Mouse (Mus musculus): ENCODE results near the gene Sdk1. TPM values are rescaled to one million over a fixed set of nuclear protein-coding genes. Genes with fewer than 3 reads are reported as not detected.

Gene Sdk1
- 1.2 and 1.3 TPM in 2 replicates for polyA plus RNA-seq (2016; fragmentation: Nextera tagmentation; extraction: Ambion mirVana)

DNA sequence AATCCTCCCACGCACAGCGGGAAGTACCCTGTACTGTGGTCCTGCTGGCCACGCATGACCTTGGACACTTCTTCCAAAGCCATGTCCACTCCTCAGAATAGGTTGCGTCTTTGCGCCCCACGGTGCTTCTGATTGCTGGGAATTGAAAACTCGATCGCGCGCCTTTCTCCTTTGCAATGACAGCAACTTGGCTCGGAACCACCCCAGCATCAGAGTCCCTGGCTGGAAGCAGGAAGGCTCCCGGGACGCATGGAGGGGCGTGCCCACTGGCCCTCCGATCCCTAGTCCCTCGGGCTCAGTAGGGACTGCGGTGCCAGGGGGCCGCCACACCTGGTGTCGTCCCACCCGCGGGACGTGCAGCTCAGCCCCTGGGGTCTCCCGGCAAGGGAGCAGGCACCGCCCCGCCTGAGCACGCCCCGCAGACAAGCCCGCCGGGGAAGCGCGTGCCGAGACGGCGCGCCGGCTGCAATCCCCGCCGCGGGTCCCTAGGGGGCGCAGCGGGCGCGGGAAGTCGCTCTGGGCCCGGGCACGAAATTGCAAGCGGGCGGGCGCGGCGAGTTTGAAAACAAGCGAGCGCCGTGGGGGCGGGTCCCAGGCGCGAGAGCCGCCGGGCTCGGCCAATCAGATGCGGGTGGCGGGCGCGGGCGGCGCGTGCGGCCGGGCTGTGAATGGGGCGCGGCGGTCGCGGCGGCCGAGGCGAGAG is at the start of gene Sdk1:
Gene Sdk1, plus strand, starts transcription at position 650 of the 703 bp plus-strand sequence.
- Histone ChIP-seq H3K36me3 (replicated peaks) (no peaks in the 10 kb centered on the region), H3K4me2 (peak within 1 kb of the TSS; percentile 98), H3K27ac (no peak within 1 kb of the TSS), H3K9me3 (no peaks in the 10 kb centered on the region), H3K27me3 (peaks cover 55% of the 10 kb centered on the region), H3K4me1 (peaks cover 37% of the 10 kb centered on the region), H3K4me3 (replicated peaks) (peak within 1 kb of the TSS; percentile 65), H3K9ac (peak within 1 kb of the TSS; percentile 77)
- ATAC-seq (ENCODE audit: low FRiP score) = peak; percentile 96
- WGBS = under 1% methylated on average over 72 of the region's 77 CpGs

- Histone ChIP-seq H3K36me3 (replicated peaks) (no peaks in the 10 kb centered on the region), H3K9me3 (no peaks in the 10 kb centered on the region), H3K4me3 (replicated peaks) (no peak overlapping the region), H3K9ac (no peak overlapping the region), H3K4me2 (no peak overlapping the region), H3K27me3 (no peaks in the 10 kb centered on the region), H3K27ac (no peak overlapping the region), H3K4me1 (peaks cover 14% of the 10 kb centered on the region; the same call in 1 of the 2 replicates)
- ATAC-seq (ENCODE audit: low FRiP score) = no peak
- WGBS = 48% methylated on average over 4 of the region's 4 CpGs
Observed at GRCm38 (mm10) chr5:141197278-141197677, 44.0 kb upstream of the Sdk1 start.

DNA sequence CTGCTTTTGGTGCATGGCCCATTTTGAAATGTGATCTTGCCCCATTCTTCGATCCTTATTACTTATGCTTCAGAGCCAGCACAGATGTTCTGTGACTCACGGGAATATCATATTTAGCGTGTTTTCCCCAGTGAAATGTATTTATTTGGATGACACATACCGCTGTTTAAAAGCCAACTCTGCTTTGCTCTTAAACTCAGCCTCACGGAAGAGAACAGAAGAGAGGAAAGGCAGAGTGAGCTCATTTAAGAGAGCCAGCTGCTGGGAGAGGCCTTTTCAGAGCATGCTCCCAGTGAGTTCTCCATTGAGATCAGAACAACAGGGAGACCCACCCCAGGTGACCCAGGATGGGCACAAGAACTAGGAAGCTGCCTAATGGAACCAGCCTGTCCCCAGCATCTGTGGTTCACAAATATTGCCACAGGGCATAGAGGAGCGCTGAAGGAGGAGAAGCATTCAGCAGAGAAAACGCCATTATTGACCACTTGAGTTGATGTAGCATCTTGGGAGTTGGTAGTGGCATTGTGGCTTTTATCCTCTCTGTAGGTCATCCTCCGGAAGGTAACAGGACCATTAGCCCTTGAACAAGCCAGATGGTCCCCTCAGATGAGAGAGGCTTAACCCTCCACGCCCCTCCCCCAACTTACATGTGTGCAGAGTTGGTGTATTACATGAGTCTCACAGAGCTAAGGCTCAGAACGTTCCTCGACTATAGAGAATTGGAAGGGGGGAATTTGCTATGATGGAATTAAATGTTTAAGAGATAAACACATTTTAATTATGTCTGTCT is 38.8 kb upstream of the Sdk1 start:
- 81% methylated on average over 11 of the region's 11 CpGs for WGBS
- H3K27ac ChIP-seq = no peak overlapping the region

GRCm38 (mm10) chr5:141207061-141207460 is 34.2 kb upstream of the Sdk1 start:
- ATAC-seq (ENCODE audit: low FRiP score) = no peak
- H3K9ac ChIP-seq = no peak overlapping the region
- no peak overlapping the region for H3K27ac ChIP-seq
- H3K27me3 ChIP-seq = no peaks in the 10 kb centered on the region
- no peaks in the 10 kb centered on the region for H3K9me3 ChIP-seq
- H3K4me2 ChIP-seq = no peak overlapping the region
- no peaks in the 10 kb centered on the region for H3K36me3 ChIP-seq (replicated peaks)
- H3K4me3 ChIP-seq (replicated peaks) = no peak overlapping the region
- 59% methylated on average over 5 of the region's 5 CpGs for WGBS
- no peaks in the 10 kb centered on the region for H3K4me1 ChIP-seq

More for the DNA sequence above, 38.8 kb upstream of the Sdk1 start:
- Histone ChIP-seq H3K4me3 (replicated peaks) (no peak overlapping the region), H3K36me3 (replicated peaks) (no peaks in the 10 kb centered on the region), H3K9me3 (no peaks in the 10 kb centered on the region), H3K4me2 (no peak overlapping the region), H3K4me1 (peaks cover 3% of the 10 kb centered on the region; the same call in 1 of the 2 replicates), H3K27me3 (no peaks in the 10 kb centered on the region), H3K9ac (no peak overlapping the region)
- ATAC-seq (ENCODE audit: low FRiP score) = no peak

GRCm38 (mm10) chr5:141225243-141225642 is 16.0 kb upstream of the Sdk1 start:
- Histone ChIP-seq H3K9me3 (no peaks in the 10 kb centered on the region), H3K4me2 (no peak overlapping the region), H3K4me3 (replicated peaks) (no peak overlapping the region), H3K9ac (no peak overlapping the region), H3K27ac (no peak overlapping the region), H3K27me3 (no peaks in the 10 kb centered on the region), H3K4me1 (no peaks in the 10 kb centered on the region), H3K36me3 (replicated peaks) (no peaks in the 10 kb centered on the region)
- WGBS = 70% methylated on average over 3 of the region's 3 CpGs
- ATAC-seq (ENCODE audit: low FRiP score) = no peak

DNA sequence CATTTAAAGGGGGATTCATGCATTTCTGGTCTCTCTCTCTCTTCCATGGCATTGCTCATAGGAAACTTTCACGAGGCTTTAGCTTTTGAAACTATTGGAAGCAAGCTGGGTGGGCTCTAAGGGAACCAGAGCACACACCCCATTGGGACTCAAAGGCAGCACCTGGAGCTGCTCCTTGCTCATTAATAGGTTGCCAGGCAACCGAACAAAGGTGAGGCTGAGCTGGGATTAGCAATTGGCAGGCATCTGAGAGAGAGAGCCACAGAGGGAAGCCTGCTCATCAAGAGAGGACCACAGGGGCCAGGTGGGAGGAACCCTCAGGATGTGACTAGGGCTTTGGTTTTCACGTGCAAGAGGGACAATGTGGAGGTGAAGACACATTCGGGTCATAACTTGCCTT is 7.0 kb upstream of the Sdk1 start:
- peaks cover 5% of the 10 kb centered on the region; the same call in 1 of the 2 replicates for H3K4me1 ChIP-seq
- no peaks in the 10 kb centered on the region for H3K9me3 ChIP-seq
- no peak overlapping the region for H3K9ac ChIP-seq
- H3K4me3 ChIP-seq (replicated peaks) = no peak overlapping the region
- peaks cover 12% of the 10 kb centered on the region for H3K27me3 ChIP-seq
- H3K36me3 ChIP-seq (replicated peaks) = no peaks in the 10 kb centered on the region
- no peak overlapping the region for H3K27ac ChIP-seq
- H3K4me2 ChIP-seq = no peak overlapping the region
- 5% methylated on average over 4 of the region's 4 CpGs for WGBS
- no peak for ATAC-seq (ENCODE audit: low FRiP score)

GRCm38 (mm10) chr5:141239401-141239800 is 1.9 kb upstream of the Sdk1 start:
- peaks cover 39% of the 10 kb centered on the region for H3K4me1 ChIP-seq
- H3K27ac ChIP-seq = no peak overlapping the region
- no peaks in the 10 kb centered on the region for H3K9me3 ChIP-seq
- 18% methylated on average over 5 of the region's 5 CpGs for WGBS
- H3K36me3 ChIP-seq (replicated peaks) = no peaks in the 10 kb centered on the region
- H3K4me3 ChIP-seq (replicated peaks) = no peak overlapping the region
- peaks cover 50% of the 10 kb centered on the region for H3K27me3 ChIP-seq
- ATAC-seq (ENCODE audit: low FRiP score) = no peak
- no peak overlapping the region for H3K9ac ChIP-seq
- H3K4me2 ChIP-seq = no peak overlapping the region

DNA sequence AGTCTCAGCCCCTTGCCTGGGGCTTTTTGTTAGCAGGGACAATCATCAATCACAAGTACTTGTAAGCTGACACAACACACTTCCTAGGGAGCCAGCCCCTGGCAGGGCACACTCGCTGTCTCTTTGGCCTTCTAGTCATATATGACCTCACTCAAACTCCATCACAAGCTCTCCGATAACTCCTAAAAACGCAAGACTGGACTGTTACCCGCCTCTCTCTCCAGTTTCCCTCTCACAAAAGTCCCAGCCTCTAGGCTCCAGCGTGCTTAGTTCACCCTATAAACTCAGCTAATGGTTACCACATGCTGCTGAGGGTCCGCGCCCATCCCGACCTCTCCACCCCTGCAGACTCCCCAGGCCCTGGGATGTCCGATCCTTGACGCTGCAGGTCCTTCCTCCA is 849 bp upstream of the Sdk1 start:
- Histone ChIP-seq H3K4me3 (replicated peaks) (peak overlapping the region; percentile 65), H3K4me1 (peaks cover 37% of the 10 kb centered on the region), H3K9me3 (no peaks in the 10 kb centered on the region), H3K9ac (peak overlapping the region; percentile 38), H3K4me2 (peak overlapping the region; percentile 98), H3K27ac (no peak overlapping the region), H3K27me3 (peaks cover 53% of the 10 kb centered on the region), H3K36me3 (replicated peaks) (no peaks in the 10 kb centered on the region)
- ATAC-seq (ENCODE audit: low FRiP score) = peak; percentile 1; the same call in 1 of the 2 replicates
- WGBS = 0% methylated on average over 10 of the region's 10 CpGs

GRCm38 (mm10) chr5:141241645-141242284 is 475 bp downstream of the Sdk1 start:
- ATAC-seq (ENCODE audit: low FRiP score) = peak; percentile 61
- under 1% methylated on average over 55 of the region's 82 CpGs for WGBS
- peaks cover 56% of the 10 kb centered on the region for H3K27me3 ChIP-seq
- H3K9ac ChIP-seq = peak overlapping the region; percentile 77
- H3K4me2 ChIP-seq = peak overlapping the region; percentile 98
- peaks cover 37% of the 10 kb centered on the region for H3K4me1 ChIP-seq
- H3K9me3 ChIP-seq = no peaks in the 10 kb centered on the region
- no peaks in the 10 kb centered on the region for H3K36me3 ChIP-seq (replicated peaks)
- H3K4me3 ChIP-seq (replicated peaks) = peak overlapping the region; percentile 65
- no peak overlapping the region for H3K27ac ChIP-seq

GRCm38 (mm10) chr5:141243253-141243965 is 2.1 kb downstream of the Sdk1 start:
- ATAC-seq (ENCODE audit: low FRiP score) = no peak

DNA sequence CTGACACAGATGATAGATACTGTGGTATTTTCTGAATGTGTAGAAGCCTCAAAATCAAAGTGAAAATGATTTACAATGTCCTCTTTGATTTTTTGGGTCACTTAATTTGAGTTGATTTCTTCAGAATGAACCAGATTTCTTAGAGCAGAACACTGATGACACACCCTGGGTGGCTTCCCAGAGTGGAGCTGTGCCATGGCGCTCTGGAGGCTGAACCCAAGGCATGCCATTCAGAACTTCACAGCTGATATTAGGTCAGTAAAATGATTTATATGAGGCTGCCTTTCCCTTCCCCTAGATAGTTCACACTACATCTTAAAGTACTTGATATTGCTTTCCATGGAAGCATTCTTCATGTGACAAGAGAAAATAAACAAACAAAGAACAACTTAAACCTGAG is 23.0 kb downstream of the Sdk1 start:
- Histone ChIP-seq H3K4me1 (no peaks in the 10 kb centered on the region), H3K9ac (no peak overlapping the region), H3K4me3 (replicated peaks) (no peak overlapping the region), H3K27me3 (no peaks in the 10 kb centered on the region), H3K9me3 (no peaks in the 10 kb centered on the region), H3K27ac (no peak overlapping the region), H3K4me2 (no peak overlapping the region), H3K36me3 (replicated peaks) (no peaks in the 10 kb centered on the region)
- no peak for ATAC-seq (ENCODE audit: low FRiP score)
- WGBS = 96% methylated on average over 1 of the region's 1 CpGs

More at GRCm38 (mm10) chr5:141243253-141243965, 2.1 kb downstream of the Sdk1 start:
- H3K27ac ChIP-seq = no peak overlapping the region
- peaks cover 54% of the 10 kb centered on the region for H3K27me3 ChIP-seq
- H3K9ac ChIP-seq = peak overlapping the region; percentile 38; the same call in 1 of the 2 replicates
- no peaks in the 10 kb centered on the region for H3K36me3 ChIP-seq (replicated peaks)
- H3K4me2 ChIP-seq = peak overlapping the region; percentile 98
- peak overlapping the region; percentile 35 for H3K4me3 ChIP-seq (replicated peaks)
- H3K9me3 ChIP-seq = no peaks in the 10 kb centered on the region
- peaks cover 37% of the 10 kb centered on the region for H3K4me1 ChIP-seq
- WGBS = 1% methylated on average over 33 of the region's 33 CpGs

DNA sequence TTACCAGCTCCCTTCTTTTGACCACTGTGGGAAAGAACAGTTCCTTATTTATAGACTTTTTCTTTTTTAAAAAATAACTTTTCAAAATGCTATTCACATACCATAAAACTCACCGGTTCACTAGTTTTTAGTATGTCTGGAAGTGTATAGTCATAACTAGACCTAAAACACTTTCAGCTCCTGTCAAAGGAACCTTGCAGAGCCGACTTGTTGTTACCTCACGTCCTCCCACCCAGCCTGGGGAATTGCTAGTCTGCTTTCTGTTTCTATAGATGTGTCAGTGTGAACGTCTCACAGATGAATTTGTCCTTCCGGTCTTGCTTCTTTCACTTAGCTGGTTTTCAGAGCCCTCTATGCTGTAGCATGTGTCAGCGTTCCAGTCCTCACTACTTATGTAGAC is 35.8 kb downstream of the Sdk1 start:
- Histone ChIP-seq H3K4me3 (replicated peaks) (no peak overlapping the region), H3K36me3 (replicated peaks) (no peaks in the 10 kb centered on the region), H3K4me1 (no peaks in the 10 kb centered on the region), H3K27ac (no peak overlapping the region), H3K4me2 (no peak overlapping the region), H3K9ac (no peak overlapping the region), H3K27me3 (no peaks in the 10 kb centered on the region), H3K9me3 (no peaks in the 10 kb centered on the region)
- no peak for ATAC-seq (ENCODE audit: low FRiP score)
- 86% methylated on average over 6 of the region's 6 CpGs for WGBS

Measured in forebrain, embryonic 12.5 days (tissue).